Mouse (Mus musculus) erythroblast, adult 5-6 weeks (primary cell): ENCODE measurements around the gene Arhgef15. TPM values are rescaled to one million over a fixed set of nuclear protein-coding genes. Genes with fewer than 3 reads are reported as not detected.
"Not testable (repeated sequence)": the region's sequence is repeated elsewhere in the genome, so short reads cannot be mapped to it uniquely, and the experiment has no call there.

Source experiments
- ATAC-seq: replicated peaks from 2 replicates; pipeline ENCODE4 v1.8.0; 2016; ENCODE audit warnings: moderate number of reproducible peaks, mild to moderate bottlenecking, moderate TSS enrichment, inconsistent platforms; ENCODE audit not compliant: poor library complexity, low FRiP score, severe bottlenecking
- total RNA-seq, 2 experiments: library from RNA; stranded (forward) in 1 of 2; stranded (reverse) in 1 of 2; fragments of 150-400 nt in 1 of 2; fragments of 200-764, 138-1000 nt in 1 of 2; gene quantifications; 2 replicates each; pipeline versions ENCODE4 v1.2.3 to v1.2.4; 2015 to 2017; ENCODE audit warnings: low replicate concordance in 2 of 2

Gene Arhgef15
- total RNA-seq (2015; ENCODE audit: low replicate concordance) (not detected in 2 replicates), total RNA-seq (2017; ENCODE audit: low replicate concordance) (not detected in 2 replicates)

DNA sequence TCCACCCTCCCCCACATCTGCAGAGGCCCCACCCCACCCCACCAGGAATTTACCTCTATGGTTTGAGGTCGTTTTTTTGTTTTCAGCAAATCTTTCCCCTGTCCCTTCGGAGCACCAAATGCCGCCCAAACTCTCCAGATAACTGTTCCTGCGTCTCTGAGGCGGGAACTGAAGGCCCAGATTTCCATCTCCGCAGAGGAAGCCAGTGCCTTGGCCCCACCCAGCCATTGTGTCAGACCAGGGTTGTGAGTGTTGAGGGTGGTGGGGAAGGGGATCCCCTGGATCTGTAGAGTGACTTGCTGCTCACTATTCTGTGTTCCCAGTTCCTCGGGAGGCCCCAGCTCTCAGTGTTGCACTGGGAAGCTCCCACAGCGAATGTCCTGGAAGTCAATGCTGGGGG lies at the start of gene Arhgef15:
Arhgef15 (minus strand) TSS at position 173 of the 400 bp plus-strand sequence.
- no peak for ATAC-seq

- ATAC-seq: not testable (repeated sequence)
Observed at GRCm38 (mm10) chr11:69006575-69006974, 49.3 kb upstream of the Arhgef15 start.

DNA sequence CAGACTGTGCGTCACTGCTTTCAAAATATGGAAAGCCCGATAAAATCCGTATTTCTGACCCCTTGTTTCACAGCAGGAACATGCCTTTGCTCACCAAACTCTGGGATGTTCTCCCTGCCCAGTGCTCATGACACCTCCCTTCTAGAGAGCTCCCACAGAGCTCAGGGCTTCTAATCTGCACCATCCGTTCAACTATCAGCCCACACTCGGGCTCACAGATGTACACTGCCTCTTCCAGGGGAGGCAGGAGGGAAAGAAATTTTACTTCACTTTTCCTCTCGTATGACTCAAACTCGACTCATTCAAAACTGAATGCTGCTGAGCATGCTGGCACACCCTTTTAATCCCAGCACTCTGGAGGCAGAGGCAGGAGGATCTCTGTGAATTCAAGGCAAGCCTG lies 47.9 kb upstream of the Arhgef15 start:
- ATAC-seq: peak; percentile 60

DNA sequence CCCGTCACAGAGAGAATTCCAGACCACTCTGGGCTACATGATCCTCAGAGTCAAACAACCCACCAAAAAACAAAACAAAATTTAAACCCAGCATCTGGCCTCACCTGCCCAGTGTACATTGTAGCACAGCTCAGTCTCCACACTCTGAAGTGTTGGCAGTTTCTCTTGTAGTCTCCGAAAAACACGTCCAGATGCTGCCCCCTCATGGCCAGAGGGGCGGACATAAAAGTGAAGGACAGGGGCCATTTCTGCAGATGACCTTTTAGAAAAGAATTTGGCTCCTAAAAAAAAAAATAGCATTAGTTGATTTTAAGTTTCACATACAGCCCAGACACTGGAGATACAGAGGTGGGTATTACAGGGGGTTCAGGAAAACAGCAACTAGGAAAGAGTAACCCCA lies 46.3 kb upstream of the Arhgef15 start:
- ATAC-seq: no peak

DNA sequence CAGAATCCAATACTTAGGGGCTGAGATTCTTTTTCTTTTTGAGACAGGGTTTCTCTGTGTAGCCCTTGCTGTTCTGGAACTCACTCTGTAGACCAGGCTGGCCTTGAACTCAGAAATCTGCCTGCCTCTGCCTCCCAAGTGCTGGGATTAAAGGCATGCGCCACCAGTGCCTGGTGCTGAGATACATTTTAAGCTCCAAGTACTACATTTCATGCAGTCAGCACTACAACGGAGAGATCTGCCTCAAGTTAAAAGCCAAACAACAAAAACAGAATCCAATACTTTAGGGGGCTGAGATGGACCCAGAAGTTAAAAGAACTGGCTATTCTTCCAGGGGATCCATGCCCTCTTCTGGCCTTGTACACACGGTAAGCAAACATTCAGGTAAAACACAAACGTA lies 45.5 kb upstream of the Arhgef15 start:
- ATAC-seq: not testable (repeated sequence)

DNA sequence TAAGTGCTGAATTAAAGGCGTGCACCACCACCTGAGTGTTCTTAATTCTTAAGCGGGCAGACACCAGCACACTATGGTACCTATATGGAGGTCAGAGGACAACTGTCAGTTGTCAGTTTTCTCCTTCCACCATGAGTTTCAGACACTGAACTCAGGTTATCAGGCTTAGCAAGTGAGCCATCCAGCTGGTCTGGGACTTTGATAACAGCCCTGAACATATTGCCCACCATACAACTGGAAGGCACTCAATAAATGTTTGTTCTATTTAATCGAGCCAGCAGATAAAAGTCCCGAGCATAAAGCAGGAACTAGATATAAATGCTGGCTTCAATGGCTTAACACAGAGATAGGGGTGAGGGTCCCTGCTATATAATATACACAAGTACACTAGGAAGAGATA lies 39.8 kb upstream of the Arhgef15 start:
- ATAC-seq: no peak

- ATAC-seq: peak; percentile 53; the same call in 1 of the 2 replicates
Observed at GRCm38 (mm10) chr11:68994377-68994776, 37.1 kb upstream of the Arhgef15 start.

DNA sequence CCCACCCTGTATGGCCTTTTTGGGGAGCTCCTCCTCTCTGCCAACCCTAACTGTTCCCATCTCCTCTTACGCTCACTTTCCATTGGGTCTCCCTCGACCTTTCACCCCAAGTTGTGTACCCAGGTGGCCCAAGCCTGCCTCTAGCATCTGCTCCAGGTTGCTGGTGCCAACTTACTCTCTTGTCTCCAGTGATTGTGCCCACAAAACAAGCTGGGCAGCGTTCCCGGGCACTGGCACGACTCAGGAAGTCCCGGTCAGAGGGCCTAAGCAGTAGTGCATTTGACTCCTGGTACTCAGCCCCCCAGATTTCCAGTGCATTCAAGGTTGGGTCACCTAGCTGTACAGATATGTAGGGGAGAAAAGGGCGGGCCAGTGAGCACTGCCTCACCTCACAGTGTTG lies 35.8 kb upstream of the Arhgef15 start:
- ATAC-seq: no peak

- no peak for ATAC-seq
Observed at GRCm38 (mm10) chr11:68988341-68988740, 31.1 kb upstream of the Arhgef15 start.

GRCm38 (mm10) chr11:68987365-68987882 lies 30.1 kb upstream of the Arhgef15 start:
- ATAC-seq: no peak

DNA sequence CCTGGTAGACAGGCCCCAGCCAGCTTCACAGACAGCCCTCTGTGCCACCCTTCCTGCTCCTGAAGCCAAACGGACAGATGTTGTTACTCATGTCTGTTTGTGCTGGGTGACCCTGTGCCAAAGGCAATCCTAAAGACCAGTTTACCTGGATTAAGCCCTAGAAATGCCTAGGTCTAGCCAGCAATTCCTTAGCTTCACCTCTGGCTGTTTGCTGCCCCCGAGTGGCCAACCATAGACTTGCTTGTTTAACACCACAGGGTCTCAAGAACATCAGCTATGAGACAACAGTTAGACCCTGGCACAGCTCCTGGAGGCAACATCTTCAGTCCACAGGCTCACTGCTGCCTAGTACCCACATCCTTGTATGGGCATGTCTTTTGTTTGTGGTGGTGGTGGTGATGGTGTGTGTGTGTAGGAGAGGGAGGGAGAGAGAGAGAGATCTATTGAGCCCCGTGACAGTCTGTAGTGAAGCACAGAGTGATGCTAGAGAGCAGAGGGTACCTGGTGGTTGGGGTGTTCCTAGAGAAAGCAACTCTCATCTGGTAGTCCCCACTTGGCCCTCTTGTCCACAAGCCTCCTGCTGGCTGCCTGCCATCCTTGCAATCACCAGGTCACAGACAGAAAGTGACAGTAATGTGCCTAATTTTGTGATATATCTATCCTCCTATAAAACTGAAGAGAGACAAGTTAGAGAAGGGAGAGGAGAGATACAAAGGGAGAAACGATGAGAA lies 25.5 kb upstream of the Arhgef15 start:
- peak; percentile 84 for ATAC-seq

DNA sequence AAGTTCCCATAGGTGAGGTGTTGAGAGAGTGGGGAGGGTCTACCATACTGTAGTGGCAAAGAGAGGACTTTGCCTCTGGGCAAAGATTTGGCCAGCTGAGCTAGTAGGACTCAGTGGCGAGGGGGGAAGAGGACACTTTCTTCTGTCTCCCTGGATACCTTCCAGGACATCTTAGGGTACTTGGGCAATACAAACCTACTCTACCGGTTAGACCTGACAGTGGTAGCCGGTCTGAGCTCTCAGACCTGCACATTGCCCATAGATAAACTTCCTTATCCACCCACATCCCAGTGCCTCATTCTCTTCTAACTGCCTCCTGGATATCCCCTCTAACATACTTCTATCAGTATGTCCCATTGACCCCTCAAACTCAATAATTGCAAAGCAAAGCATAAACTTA lies 23.6 kb upstream of the Arhgef15 start:
- no peak for ATAC-seq

DNA sequence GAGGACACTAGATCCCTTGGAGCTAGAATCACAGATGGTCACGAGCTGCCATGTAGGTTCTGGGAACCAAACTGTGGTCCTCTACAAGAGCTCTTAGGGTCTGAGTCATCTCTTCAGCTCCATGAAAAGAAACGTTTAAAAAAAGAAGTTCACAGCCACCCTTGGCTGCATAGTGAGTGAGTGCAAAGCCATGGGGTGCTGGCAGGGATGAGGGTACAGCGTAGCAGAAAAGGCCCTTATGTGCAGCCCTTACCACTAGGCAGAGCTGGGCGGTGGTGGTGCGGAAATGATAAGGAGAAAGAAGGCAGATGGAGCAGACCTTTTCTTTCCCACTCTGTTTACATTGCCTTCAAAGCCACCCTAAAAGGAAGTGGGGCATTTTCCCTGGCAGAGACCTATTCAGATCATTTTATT lies 22.0 kb upstream of the Arhgef15 start:
- no peak for ATAC-seq

- ATAC-seq: no peak
Observed at GRCm38 (mm10) chr11:68975601-68976000, 18.3 kb upstream of the Arhgef15 start.

- ATAC-seq: no peak
Observed at GRCm38 (mm10) chr11:68975085-68975484, 17.8 kb upstream of the Arhgef15 start, which contains the start of gene Rangrf. Gene Rangrf, minus strand, starts transcription at chr11:68975185.

- ATAC-seq: no peak
Observed at GRCm38 (mm10) chr11:68974059-68974450, 16.8 kb upstream of the Arhgef15 start.

DNA sequence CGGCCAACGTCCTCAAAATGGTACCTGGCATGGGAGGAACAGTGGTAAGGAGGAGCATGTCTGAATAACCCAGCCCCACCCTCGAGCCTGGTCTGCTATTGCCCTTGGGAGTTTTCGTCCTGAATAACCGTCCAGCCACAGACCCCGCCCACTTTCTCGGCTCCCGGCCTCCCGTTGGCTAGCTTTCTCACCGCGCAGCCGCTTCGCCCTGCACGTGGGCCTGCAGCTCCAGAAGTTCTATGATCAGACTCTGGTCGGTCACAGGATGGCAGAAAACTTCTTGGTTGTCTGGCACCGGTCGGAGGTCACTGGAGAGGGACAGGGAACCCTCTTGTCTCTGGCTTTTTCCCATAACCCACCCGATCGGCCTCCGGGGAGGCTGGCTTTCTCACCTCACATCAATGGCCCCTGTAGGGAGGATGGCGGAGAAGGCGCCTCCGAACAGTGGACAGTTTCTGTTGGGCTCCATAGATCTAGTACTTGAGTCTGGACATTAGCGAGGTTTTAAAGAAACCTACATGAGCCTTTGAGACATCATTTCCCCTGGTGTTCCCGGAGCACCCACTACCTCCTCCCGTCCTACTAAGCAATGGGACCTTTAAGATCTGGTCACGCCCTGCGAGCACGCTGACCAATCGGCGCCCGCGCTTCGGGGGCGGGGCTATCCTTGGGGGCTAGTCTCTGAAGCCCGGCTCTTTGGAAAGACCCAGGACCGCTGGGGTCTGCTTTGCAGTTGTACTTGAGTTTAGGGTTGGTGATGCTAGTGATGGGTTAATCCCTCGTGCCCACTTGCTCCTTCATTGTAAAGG lies 16.2 kb upstream of the Arhgef15 start:
- ATAC-seq: peak; percentile 90

- no peak for ATAC-seq
Observed at GRCm38 (mm10) chr11:68970232-68970631, 13.0 kb upstream of the Arhgef15 start.

GRCm38 (mm10) chr11:68968752-68969151 lies 11.5 kb upstream of the Arhgef15 start:
- no peak for ATAC-seq
